Mouse (Mus musculus): ENCODE measurements around the gene Cbarp. TPM values are rescaled to one million over a fixed set of nuclear protein-coding genes. Genes with fewer than 3 reads are reported as not detected.

Gene Cbarp
- total RNA-seq (2021): 100 to 1,000 TPM; 487 TPM

DNA sequence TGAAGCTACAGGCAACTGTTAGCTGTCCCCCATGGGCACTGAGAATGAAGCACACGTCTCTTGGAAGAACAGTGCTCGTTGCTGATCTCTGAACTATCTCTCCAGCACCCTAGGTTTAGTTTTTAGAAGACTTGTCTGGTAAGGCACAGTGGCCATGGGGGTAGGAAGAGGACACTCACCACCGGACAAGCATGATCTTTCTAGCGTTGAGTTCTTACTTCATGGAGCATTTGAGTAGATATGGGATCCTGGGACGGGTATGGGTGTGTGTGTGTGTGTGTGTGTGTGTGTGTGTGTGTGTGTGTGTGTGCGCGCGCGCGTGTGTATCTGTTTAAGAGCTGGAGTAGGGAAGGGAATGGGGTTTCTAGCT is at the start of gene Cbarp:
Cbarp (minus strand) TSS at position 170 of the 370 bp plus-strand sequence.
- intact Hi-C loops (cut with DNase I): no loop called here
- no peak for DNase-seq (ENCODE audit: low spot score in 2 of 2)

DNA sequence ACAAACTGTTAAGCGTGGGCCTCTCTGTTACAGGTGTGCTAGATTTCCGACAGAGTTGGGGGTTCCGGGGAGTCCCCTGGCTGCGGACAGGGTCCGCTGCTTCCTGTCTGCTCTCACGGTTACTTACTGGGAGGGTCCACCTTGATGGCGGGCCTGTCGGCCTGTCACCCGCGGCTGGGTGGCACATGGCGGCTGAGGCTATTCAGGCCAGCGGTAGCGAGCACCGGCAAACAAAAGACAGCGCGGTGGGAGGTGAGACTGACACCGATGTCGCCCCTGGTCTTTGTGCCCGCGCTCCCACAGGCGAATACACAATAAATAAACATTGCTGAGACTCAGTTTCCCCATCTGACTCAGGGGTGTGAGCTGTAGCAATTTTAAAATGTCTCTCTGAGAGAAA is 49.4 kb upstream of the Cbarp start:
- intact Hi-C loops (cut with DNase I): no loop called here
- DNase-seq (ENCODE audit: low spot score in 2 of 2): no peak

DNA sequence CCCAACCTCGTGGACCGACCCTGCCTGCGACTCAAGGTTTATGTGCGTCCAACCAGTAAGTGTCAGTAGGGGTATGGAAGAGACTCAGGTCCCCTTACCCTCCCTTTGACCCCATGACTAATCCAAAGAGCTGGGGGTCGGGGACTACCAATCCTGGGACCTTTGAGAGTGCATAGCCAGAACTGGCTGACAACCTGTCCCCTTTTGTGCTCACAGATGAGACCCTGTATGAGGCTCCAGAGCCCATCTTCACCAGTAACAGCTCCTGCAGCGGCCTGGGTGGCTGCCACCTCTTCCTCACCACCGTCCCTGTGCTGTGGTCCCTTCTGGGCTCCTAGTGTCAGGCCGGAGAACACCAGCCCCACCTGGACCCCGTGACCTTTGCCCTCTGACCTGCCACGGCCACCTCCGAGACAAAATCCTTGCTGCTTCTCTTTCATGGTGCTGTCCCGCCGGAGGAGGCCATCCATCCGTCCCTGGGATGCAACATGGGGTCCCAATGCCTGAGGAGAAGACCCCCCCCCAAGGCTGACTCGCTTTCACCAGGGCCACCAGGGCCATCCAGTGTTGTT is 47.9 kb upstream of the Cbarp start:
- intact Hi-C loops (cut with DNase I): no loop called here
- no peak for DNase-seq (ENCODE audit: low spot score in 2 of 2)

DNA sequence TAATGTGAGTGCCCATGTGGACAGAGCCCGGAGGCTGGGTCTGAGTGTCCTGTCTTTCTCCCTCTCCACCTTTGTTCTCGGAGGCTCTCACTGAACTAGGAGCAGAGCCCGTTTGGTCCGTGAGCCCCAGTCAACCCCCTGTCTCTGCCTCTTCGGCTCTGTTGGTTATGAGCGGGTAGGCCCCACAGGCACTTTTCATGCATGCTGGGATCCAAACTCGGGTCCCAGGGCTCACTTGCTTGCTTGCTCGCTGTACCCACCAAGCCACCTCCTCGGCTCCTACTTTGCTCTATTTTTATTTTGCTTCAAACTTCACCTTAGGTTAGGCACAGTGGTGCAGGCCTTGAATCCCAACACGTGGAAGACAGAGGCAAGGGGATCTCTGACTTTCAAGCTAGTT is 47.1 kb upstream of the Cbarp start:
- intact Hi-C loops (cut with DNase I): no loop called here
- no peak for DNase-seq (ENCODE audit: low spot score in 2 of 2)

DNA sequence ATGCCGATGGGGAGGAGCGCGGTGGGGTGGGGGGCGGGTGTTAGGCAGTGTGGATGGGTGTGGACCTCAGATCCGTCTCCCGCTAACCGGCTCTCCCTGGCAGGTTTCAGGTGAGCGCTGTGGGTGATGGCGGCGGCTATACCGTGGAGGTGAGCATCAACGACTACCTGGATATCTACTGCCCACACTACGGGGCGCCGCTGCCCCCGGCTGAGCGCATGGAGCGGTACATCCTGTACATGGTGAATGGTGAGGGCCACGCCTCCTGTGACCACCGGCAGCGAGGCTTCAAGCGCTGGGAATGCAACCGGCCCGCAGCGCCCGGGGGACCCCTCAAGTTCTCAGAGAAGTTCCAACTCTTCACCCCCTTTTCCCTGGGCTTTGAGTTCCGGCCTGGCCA is 46.0 kb upstream of the Cbarp start:
- DNase-seq (ENCODE audit: low spot score in 2 of 2): no peak
- intact Hi-C loops (cut with DNase I): no loop called here

DNA sequence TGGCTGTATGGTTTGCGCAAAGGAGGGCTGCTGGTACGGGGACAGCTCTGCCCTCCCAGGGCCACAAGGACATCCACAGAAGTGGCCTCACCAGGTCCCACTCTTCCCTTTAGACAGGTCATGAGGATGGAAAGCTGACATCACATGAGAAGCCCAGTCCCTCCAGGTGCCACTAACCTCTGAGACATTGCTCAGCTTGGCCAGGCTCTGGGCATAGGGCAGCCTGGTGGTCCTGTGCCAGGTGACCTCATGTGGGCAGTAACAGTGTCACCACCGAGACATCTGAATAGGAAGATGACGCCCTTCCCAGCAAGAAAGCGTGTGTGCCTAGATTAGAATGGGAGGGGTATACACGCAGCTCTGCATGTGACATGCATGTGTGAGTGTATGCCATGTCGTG is 41.9 kb upstream of the Cbarp start:
- no peak for DNase-seq (ENCODE audit: low spot score in 2 of 2)
- intact Hi-C loops (cut with DNase I): no loop called here

DNA sequence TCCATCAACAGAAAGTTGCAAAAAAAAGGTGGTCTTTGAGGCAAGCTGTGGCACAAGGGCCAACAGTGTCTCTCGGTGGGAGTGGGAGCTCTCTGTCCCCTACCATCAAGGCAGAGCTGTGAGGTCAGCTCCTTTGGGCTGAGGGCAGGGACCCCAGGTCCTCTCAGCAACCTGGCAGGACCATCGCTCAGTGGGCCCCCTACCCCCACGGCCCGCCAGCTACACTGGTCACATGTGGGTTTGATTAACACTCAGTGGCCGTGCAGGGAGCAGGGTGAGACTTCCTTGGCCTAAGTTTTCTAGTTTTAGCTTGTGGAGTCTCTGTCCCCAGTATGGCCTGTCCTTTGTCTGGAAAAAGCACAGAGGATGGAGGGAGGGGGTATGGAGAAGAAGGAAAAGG is 40.2 kb upstream of the Cbarp start:
- intact Hi-C loops (cut with DNase I): no loop called here
- DNase-seq (ENCODE audit: low spot score in 2 of 2): no peak

DNA sequence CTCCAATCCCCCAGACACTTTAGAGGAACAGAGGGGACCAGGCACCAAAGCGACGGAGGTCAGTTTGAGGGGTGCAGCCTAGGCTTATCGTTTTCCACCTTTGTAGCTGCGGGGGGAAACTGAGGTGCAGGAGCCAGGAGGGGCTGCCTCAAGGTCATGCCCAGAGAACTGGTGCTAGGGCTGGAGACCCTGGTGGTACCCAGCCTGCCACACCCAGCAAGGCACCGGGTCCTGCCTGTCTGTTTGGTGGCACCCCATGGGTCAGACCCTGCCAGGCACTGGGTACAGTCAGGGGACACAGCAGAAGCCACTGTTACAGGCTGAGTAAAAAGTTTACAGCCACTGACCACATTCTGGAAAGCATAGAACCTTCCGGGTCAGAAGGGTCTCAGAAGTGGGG is 39.7 kb upstream of the Cbarp start:
- intact Hi-C loops (cut with DNase I): no loop called here
- DNase-seq (ENCODE audit: low spot score in 2 of 2): no peak

DNA sequence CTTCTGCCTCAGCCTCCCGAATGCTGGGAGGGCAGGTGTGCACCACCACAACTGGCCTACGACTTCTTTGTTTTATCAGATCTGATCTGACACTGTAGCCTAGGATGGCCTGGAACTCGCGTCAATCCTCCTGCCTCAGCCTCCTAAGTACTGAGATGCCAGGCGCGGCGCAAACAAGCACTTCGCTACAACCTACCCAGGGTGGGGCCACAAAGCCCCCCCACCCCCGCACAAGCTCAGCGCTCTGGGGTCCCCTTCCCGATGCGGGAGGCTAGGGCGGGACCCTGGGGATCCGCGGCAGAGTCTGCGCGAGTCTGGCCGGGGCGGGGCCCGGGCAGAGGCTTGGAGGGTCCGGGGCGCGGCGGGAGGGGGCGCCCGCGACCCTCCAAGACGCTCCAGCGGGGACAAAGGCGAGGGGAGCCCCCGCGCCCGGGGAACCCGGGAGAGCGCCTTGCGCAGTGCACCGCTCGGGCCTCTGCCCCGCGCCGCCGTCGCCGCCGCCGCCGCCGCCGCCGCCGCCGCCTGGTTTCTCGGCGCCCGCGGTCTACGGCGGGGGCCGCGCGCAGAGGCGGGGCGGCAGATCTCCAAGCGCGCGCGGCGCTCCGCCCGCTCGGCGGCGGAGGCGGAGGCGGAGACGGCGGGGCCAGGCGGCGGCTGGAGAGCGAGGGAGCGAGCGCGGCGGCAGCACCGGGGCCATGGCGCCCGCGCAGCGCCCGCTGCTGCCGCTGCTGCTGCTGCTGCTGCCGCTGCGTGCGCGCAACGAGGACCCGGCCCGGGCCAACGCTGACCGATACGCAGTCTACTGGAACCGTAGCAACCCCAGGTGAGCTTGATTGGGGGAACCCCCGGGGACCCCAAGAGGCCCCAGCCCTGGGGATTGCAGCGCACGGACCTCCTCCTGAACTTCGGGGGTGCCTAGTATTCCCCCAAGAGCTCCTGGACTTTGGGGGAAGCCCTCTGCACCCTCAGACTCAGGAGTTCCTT is 38.7 kb upstream of the Cbarp start, which contains the start of gene Efna2:
Efna2 (plus strand) TSS at position 415 of the 984 bp plus-strand sequence.
- intact Hi-C loops (cut with DNase I): loop anchor here (5.0 to 10.0 kb wide), 2 partner anchors 48 to 195 kb away; partner anchors contain the start of gene Mum1
- no peak for DNase-seq (ENCODE audit: low spot score in 2 of 2)

DNA sequence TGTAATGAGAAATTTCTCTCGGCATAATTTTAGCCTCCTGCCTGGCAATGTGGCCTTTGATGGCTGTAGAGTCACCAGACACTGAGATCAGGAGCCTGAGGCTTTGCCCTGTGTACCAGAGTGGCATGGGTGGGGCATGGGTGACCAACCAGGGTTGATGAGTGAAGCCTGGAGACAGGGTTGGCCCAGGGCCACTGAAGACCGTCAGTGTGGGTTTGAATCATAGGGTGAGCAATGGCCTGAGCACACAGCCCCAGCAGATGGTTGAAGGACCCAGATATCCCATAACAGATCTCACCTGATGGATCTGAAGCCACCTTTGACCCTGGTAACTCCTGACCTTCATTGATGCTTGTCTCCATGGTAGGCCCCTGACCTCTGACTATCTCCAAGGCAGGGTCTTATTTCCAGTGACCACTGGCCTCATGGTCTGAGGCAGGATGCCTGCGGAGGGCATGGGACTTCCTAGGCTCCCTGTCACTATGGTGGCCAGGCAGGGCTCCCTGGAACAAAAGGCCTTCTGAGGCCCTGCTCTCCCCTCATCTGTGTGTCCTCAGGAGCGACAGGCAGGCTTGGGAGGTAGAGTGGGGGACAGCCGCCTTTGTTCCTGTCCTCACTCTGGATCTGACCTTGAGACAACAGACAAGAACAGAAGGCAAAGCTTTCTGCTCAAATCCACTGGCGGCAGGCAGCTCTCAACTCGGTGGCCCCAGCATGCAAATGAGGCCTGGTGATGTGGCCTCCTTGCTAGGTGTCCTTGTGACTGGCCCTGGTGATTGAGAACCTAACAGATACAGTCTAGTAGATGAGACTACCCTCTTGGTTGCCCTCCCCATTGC is 37.0 kb upstream of the Cbarp start:
- intact Hi-C loops (cut with DNase I): loop anchor here (5.0 to 10.0 kb wide), 2 partner anchors 50 to 197 kb away; partner anchors contain the start of gene Mum1
- no peak for DNase-seq (ENCODE audit: low spot score in 2 of 2)

DNA sequence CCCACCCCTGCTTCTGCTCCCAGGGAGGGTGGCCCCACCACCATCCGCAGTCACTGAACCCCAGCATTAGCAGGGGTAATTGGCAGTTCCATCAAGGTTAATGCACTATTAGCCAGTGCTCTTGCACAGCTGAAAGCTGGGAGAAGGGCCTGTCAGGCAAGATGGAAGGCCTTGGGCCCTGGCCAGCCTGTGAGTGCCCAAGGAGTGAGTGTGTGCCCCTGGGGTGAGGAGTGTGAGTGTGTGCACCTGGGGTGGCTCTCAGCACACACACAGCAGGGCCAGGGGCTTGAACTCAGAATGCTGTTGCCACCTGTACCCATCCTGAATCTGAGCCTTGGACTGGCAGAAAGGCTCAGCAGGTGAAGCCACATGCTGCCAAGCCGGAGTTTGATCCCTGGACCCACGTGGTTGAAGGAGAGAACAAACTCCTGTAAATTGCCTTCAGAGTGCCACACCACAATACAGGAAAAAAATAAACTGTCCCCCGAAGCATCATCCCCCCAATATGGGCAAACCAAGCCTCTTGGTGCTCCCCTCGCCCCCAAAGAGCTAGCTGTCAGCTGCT is 35.7 kb upstream of the Cbarp start:
- no peak for DNase-seq (ENCODE audit: low spot score in 2 of 2)
- intact Hi-C loops (cut with DNase I): loop anchor here (5.0 to 10.0 kb wide), 2 partner anchors 51 to 198 kb away; partner anchors contain the start of gene Mum1

DNA sequence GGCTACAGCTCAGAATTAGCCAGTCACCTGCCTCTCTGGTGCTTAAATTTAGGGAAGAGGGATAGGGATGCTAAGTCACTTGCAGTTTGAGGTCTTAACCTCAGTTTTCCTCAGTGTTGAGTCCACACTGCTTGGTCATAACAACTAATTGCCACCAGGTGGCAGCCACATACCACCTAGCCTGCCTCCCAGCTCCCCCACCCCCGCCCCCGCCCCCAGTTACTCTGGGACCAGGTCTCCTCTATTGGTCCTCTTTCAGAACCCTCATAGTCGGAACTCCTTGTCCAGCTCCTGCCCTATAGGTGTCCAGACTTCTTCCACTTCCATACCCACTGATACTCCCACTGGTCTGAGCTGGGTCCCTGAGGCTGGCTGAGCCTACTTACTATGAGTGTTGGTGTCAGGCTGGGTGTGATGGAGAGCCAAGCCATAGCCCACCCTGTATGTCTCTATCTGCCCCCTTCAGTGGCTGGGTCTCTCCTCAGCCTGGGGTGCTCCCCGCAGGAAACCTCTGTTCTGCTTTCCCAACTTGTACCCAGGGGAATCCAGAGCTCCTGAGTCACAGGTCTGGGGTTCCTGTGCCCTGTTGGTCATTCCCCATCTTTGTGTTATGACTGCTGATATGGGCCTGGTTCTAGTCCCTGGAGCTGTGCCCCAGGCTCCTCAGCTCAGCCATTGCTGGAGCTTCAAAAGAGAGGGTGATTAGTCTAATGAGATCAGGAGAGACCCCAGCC is 35.1 kb upstream of the Cbarp start:
- intact Hi-C loops (cut with DNase I): loop anchor here (1.0 to 10.0 kb wide), 3 partner anchors 52 to 199 kb away; partner anchors contain the start of gene Mum1
- no peak for DNase-seq (ENCODE audit: low spot score in 2 of 2)

DNA sequence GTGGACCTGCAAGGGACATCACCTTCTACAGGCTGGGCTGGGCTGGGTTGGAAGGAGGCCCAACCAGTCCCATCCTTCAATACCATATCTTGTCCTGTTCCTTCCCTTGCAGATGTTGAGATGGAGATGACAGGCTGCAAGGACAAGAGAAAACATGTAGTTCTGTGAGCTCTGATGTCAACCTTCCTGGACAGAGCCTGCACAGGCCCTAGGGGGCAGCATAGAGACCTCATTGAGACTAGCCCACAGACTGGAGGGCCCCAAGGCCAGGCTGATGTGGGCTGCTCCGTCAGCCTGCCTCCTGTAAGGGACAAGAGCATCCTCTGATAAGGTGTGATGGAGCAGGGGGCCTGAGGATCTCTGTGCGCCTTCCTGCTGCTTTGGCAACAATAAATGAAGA is 34.1 kb upstream of the Cbarp start:
- no peak for DNase-seq (ENCODE audit: low spot score in 2 of 2)
- intact Hi-C loops (cut with DNase I): loop anchor here (1.0 to 10.0 kb wide), 3 partner anchors 53 to 200 kb away; partner anchors contain the start of gene Mum1

DNA sequence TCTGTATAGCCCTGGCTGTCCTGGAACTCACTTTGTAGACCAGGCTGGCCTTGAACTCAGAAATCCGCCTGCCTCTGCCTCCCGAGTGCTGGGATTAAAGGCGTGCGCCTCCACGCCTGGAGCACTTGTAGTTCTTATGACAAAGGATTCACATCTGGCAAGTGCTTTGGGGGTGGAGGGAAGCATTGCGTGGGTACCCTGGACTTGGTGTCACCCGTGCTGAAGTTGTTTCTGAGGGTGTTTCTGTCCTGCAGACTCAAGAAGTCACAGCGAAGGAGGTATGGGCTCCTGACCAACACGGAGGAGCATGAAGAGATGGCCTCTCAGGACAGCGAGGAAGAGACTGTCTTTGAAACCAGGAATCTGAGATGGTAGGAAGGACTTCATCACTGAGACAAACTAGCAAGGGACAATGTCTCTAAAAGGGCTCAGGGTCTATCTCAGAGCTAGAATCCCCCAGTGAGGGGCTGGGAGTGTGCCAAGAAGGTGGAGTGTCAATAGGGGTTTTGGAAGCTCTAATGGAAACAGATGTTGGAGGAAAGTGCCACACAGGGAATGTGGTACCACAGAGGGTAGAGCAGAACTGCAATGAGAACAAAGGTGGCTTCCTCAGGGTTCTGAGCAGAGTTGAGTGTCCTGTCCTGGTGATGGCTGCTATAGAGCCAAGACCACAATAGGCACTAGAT is 33.5 kb upstream of the Cbarp start:
- intact Hi-C loops (cut with DNase I): loop anchor here (10.0 kb wide), 1 partner anchor 201 kb away; no protein-coding TSS in a partner anchor
- DNase-seq (ENCODE audit: low spot score in 2 of 2): no peak

DNA sequence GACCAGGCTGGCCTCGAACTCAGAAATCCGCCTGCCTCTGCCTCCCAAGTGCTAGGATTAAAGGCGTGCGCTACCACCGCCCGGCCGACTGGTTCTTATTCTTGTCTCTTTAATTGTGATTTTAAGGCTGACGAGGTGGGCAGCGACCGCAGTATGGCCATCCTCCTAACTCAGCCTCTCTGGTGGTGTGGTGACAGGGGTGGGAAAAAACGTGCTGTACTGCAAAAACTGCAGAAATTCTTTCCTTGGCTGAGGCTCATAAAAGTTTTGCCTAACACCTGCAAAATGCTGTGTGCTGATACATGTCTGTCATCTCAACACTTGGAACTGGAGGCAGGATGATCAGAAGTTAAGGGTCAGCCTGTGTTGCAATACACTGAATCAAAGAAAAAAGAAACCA is 32.7 kb upstream of the Cbarp start:
- intact Hi-C loops (cut with DNase I): loop anchor here (10.0 kb wide), 1 partner anchor 201 kb away; no protein-coding TSS in a partner anchor
- no peak for DNase-seq (ENCODE audit: low spot score in 2 of 2)

DNA sequence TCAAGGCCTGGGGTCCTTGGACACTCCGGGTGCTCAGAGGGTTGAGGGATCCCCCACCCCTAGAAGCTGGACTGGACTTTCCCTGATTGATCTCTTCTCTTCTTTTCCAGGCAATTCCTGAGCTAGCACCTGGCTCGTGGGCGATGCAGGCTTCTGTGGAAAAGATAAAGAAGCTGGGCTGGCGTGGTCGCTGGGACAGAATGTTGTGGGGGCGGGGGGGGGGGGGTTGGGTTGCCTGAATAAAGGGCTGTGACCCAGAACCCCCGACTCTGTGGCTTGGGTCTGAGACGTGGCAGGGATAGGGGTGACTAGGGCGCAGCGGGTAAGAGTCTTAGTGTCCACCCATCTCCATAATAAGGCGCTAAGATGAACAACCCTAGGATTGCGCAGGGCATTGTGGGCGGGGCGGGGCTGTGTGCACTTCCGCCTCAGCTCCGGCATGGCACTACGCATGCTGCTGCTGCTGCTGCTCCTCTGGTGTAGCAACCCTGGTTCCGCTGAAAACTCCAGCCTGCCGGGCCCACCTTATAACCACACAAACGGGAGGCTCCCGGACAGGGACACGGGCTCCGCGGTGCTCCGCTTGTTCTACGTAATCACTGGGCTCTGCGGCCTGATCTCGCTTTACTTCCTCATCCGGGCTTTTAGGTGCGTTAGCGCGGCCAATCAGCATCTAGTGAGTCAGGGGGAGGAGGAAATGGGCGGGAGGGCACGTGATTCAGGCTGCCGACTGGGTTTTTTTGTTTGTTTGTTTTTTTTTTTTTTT is 32.1 kb upstream of the Cbarp start, which contains the start of gene 1600002K03Rik:
1600002K03Rik (plus strand) TSS at position 418 of the 766 bp plus-strand sequence.
- intact Hi-C loops (cut with DNase I): loop anchor here (10.0 kb wide), 1 partner anchor 202 kb away; no protein-coding TSS in a partner anchor
- DNase-seq (ENCODE audit: low spot score in 2 of 2): peak; percentile 94

Data from left cerebral cortex, postnatal 25 days (tissue).